In genomic region chr16:58589444-58589843, GRCm38 (mm10) we compare ENCODE assay signal across 25 mouse cellular contexts. TPM values are rescaled to one million over a fixed set of nuclear protein-coding genes. Genes with fewer than 3 reads are reported as not detected.
"Had no signal": no experiment of that assay in that cellular context is flagged by ENCODE, and none has a peak within 500 bp of the region (broad histone marks: within the 10 kb centered on the region; RNA-seq: fewer than 3 reads in every experiment).

No protein-coding gene starts in this region.

- H3K27me3 ChIP-seq: neural tube, embryonic 13.5 days; neural tube, embryonic 15.5 days; stomach, embryonic 15.5 days had no signal

- H3K36me3 ChIP-seq: neural tube, embryonic 13.5 days; neural tube, embryonic 15.5 days; stomach, embryonic 15.5 days had no signal

- H3K4me1 ChIP-seq: neural tube, embryonic 13.5 days; neural tube, embryonic 15.5 days; stomach, embryonic 15.5 days had no signal

- H3K4me2 ChIP-seq: neural tube, embryonic 13.5 days; neural tube, embryonic 15.5 days; stomach, embryonic 15.5 days had no signal

- H3K9ac ChIP-seq: neural tube, embryonic 13.5 days; neural tube, embryonic 15.5 days; stomach, embryonic 15.5 days had no signal

- DNase-seq: retina, postnatal 1 day; right cerebral cortex, adult 18-20 months; right cerebral cortex, postnatal 14 days; right cerebral cortex, postnatal 25 days; right cerebral cortex, postnatal 4 days; spleen, adult 18-20 months; thymus, adult 18-20 months; thymus, adult 2 months; thymus, postnatal 14 days; thymus, postnatal 25 days; thymus, postnatal 36 days; thymus, postnatal 4 days had no signal

- H3K4me3 ChIP-seq: neural tube, embryonic 13.5 days; neural tube, embryonic 15.5 days; stomach, embryonic 15.5 days had no signal

- H3K9me3 ChIP-seq: neural tube, embryonic 15.5 days; stomach, embryonic 15.5 days had no signal

- H3K27ac ChIP-seq: neural tube, embryonic 13.5 days; neural tube, embryonic 15.5 days; stomach, embryonic 15.5 days; stomach, postnatal 0 days had no signal

RNA-seq across cellular contexts. Expression of gene Gm813, which starts 27.3 kb away (rescaled TPM):
- total RNA-seq: neutrophil, adult 5-6 weeks had no signal
- polyA plus RNA-seq: neural tube, embryonic 13.5 days; neural tube, embryonic 14.5 days; neural tube, embryonic 15.5 days; small intestine, adult 2 months; spleen, adult 2 months; stomach, embryonic 14.5 days; stomach, embryonic 15.5 days; stomach, embryonic 16.5 days; stomach, postnatal 0 days; testis, adult 2 months; thymus, adult 2 months; thymus, postnatal 0 days; urinary bladder, adult 2 months had no signal

RNA-seq across cellular contexts. Expression of gene E330017A01Rik, which starts 49.1 kb away (rescaled TPM):
- total RNA-seq: neutrophil, adult 5-6 weeks had no signal
- polyA plus RNA-seq: neural tube, embryonic 14.5 days; neural tube, embryonic 15.5 days; small intestine, adult 2 months; spleen, adult 2 months; stomach, embryonic 14.5 days; stomach, embryonic 15.5 days; stomach, embryonic 16.5 days; stomach, postnatal 0 days; thymus, adult 2 months; thymus, postnatal 0 days; urinary bladder, adult 2 months had no signal
